Mouse (Mus musculus) urinary bladder, adult 18-20 months (tissue): ENCODE results near the gene Zfp36.

Source experiments
- DNase-seq, 2 experiments: peaks; one replicate each; pipeline ENCODE4 v3.0.0; 2022; ENCODE audit warnings: low spot score in 2 of 2, mixed read lengths in 2 of 2

Gene Zfp36

GRCm38 (mm10) chr7:28384162-28384561 is 4.1 kb upstream of the Zfp36 start:
- no peak for DNase-seq

GRCm38 (mm10) chr7:28383606-28384005 is 3.6 kb upstream of the Zfp36 start:
- DNase-seq: no peak

- peak; percentile 40 to 71 for DNase-seq
These were observed 2.9 kb upstream of the Zfp36 start for GRCm38 (mm10) chr7:28382981-28383396.

GRCm38 (mm10) chr7:28382347-28382951 is 2.4 kb upstream of the Zfp36 start:
- DNase-seq: peak in 1 of 2 experiments; percentile 27

- DNase-seq: peak; percentile 68 to 85
These were observed 1.9 kb upstream of the Zfp36 start for GRCm38 (mm10) chr7:28381938-28382337.

- peak; percentile 75 to 89 for DNase-seq
These were observed 1.2 kb upstream of the Zfp36 start for GRCm38 (mm10) chr7:28381017-28381790.

- peak; percentile 94 to 97 for DNase-seq
These were observed 1.0 kb downstream of the Zfp36 start for GRCm38 (mm10) chr7:28378769-28379651.

- peak; percentile 86 for DNase-seq
These were observed 1.9 kb downstream of the Zfp36 start for GRCm38 (mm10) chr7:28378066-28378690.

GRCm38 (mm10) chr7:28377190-28378065 is 2.6 kb downstream of the Zfp36 start:
- DNase-seq: peak in 1 of 2 experiments; percentile 37

GRCm38 (mm10) chr7:28376011-28376771 is 3.9 kb downstream of the Zfp36 start:
- DNase-seq: peak; percentile 73 to 86

- peak; percentile 81 to 90 for DNase-seq
These were observed 4.7 kb downstream of the Zfp36 start for GRCm38 (mm10) chr7:28375176-28375921.

- no peak for DNase-seq
These were observed 5.4 kb downstream of the Zfp36 start for GRCm38 (mm10) chr7:28374647-28375046.

- no peak for DNase-seq
These were observed 6.1 kb downstream of the Zfp36 start for GRCm38 (mm10) chr7:28373891-28374495.

- DNase-seq: peak; percentile 55 to 59
These were observed 6.9 kb downstream of the Zfp36 start for GRCm38 (mm10) chr7:28373131-28373581.

- peak; percentile 98 to 100 for DNase-seq
These were observed 7.6 kb downstream of the Zfp36 start, which contains the start of gene Plekhg2 for GRCm38 (mm10) chr7:28372251-28373108. TSS of gene Plekhg2 (minus strand) at chr7:28372599.

- DNase-seq: peak in 1 of 2 experiments; percentile 38
These were observed 8.5 kb downstream of the Zfp36 start for GRCm38 (mm10) chr7:28371514-28371989.

GRCm38 (mm10) chr7:28370977-28371513 is 9.0 kb downstream of the Zfp36 start:
- DNase-seq: peak; percentile 58 to 66
